Mouse (Mus musculus) forebrain, embryonic 16.5 days (tissue): ENCODE measurements around the gene Etfa. TPM values are rescaled to one million over a fixed set of nuclear protein-coding genes. Genes with fewer than 3 reads are reported as not detected.

Experiments
- ATAC-seq: fragments of 200-750 bp; cut with Nextera tagmentation; 2 replicates; pipeline ENCODE4 v1.8.0; 2017; ENCODE audit warnings: mild to moderate bottlenecking, moderate library complexity
- H3K27ac ChIP-seq: fragments of 300-500 bp; sonication (generic); 2 replicates; pipeline ENCODE4 v1.5.1; 2014; ENCODE audit warnings: low read length, control low read depth
- H3K27me3 ChIP-seq: fragments of 300-500 bp; sonication (generic); replicated peaks from 2 replicates; pipeline ENCODE4 v1.6.1; 2014; ENCODE audit warnings: low read length; ENCODE audit not compliant: control insufficient read depth, insufficient read depth
- H3K36me3 ChIP-seq: fragments of 300-500 bp; sonication (generic); 2 replicates; pipeline ENCODE4 v1.6.1; 2014; ENCODE audit not compliant: control insufficient read depth, insufficient read depth
- H3K4me1 ChIP-seq: fragments of 300-500 bp; sonication (generic); replicated peaks from 2 replicates; pipeline ENCODE4 v1.6.1; 2014; ENCODE audit warnings: low read length; ENCODE audit not compliant: control insufficient read depth, insufficient read depth
- H3K4me2 ChIP-seq: fragments of 300-500 bp; sonication (generic); 2 replicates; pipeline ENCODE4 v1.6.1; 2014; ENCODE audit warnings: mild to moderate bottlenecking, low read length, control low read depth
- H3K4me3 ChIP-seq: fragments of 300-500 bp; sonication (generic); replicated peaks from 2 replicates; pipeline ENCODE4 v1.5.1; 2014; ENCODE audit warnings: mild to moderate bottlenecking, low read length, control low read depth
- H3K9ac ChIP-seq: fragments of 300-500 bp; sonication (generic); replicated peaks from 2 replicates; pipeline ENCODE4 v1.6.1; 2014; ENCODE audit warnings: low read depth, low read length, control low read depth
- H3K9me3 ChIP-seq: fragments of 300-500 bp; sonication (generic); 2 replicates; pipeline ENCODE4 v1.6.1; 2016; ENCODE audit warnings: low read length; ENCODE audit not compliant: control insufficient read depth
- WGBS: fragments of 180-500 bp; shearing (Covaris S2); extraction: QIAGEN DNeasy Blood & Tissue Kit; methylation state at CpG from one replicate; pipeline ENCODE4 v1.1.7; 2014; 5-methylcytosine and 5-hydroxymethylcytosine counted together
- polyA plus RNA-seq: library from polyadenylated mRNA; unstranded; fragments of >200 nt; fragmentation: Nextera tagmentation; extraction: Ambion mirVana; gene quantifications from 2 replicates; pipeline ENCODE4 v1.2.1, GENCODE M21; 2015

Gene Etfa
- polyA plus RNA-seq, 1 experiment from 2014 or later, result 87.3 TPM

- Histone ChIP-seq H3K4me3 (no peak overlapping the region), H3K4me1 (peaks cover 43% of the 10 kb centered on the region), H3K9me3 (no peaks in the 10 kb centered on the region), H3K4me2 (peak overlapping the region; percentile 31), H3K36me3 (no peaks in the 10 kb centered on the region), H3K27ac (no peak overlapping the region), H3K9ac (no peak overlapping the region), H3K27me3 (peaks cover 60% of the 10 kb centered on the region)
- under 1% methylated on average over 46 of the region's 46 CpGs for WGBS
- ATAC-seq, result no peak
Measured at GRCm38 (mm10) chr9:55543703-55544401, 31.8 kb upstream of the Etfa start.

- peaks cover 60% of the 10 kb centered on the region for H3K27me3 ChIP-seq
- no peak overlapping the region for H3K4me3 ChIP-seq
- H3K4me2 ChIP-seq, result no peak overlapping the region
- H3K4me1 ChIP-seq, result peaks cover 43% of the 10 kb centered on the region
- 6% methylated on average over 8 of the region's 8 CpGs for WGBS
- H3K9me3 ChIP-seq, result no peaks in the 10 kb centered on the region
- no peak overlapping the region for H3K27ac ChIP-seq
- H3K9ac ChIP-seq, result no peak overlapping the region
- H3K36me3 ChIP-seq, result no peaks in the 10 kb centered on the region
- no peak for ATAC-seq
Measured at GRCm38 (mm10) chr9:55543336-55543702, 31.3 kb upstream of the Etfa start.

GRCm38 (mm10) chr9:55542366-55543325 lies 30.6 kb upstream of the Etfa start:
- peaks cover 59% of the 10 kb centered on the region for H3K27me3 ChIP-seq
- no peaks in the 10 kb centered on the region for H3K9me3 ChIP-seq
- H3K4me2 ChIP-seq, result peak overlapping the region; percentile 80
- H3K9ac ChIP-seq, result 0 out of 2 replicates have a peak overlapping the region, but pooled peaks have one; percentile 1
- peak overlapping the region; percentile 14; the same call in 1 of the 2 replicates for H3K4me3 ChIP-seq
- no peak overlapping the region for H3K27ac ChIP-seq
- no peak for ATAC-seq
- peaks cover 43% of the 10 kb centered on the region for H3K4me1 ChIP-seq
- 2% methylated on average over 59 of the region's 59 CpGs for WGBS
- no peaks in the 10 kb centered on the region for H3K36me3 ChIP-seq

GRCm38 (mm10) chr9:55541681-55542365 lies 29.8 kb upstream of the Etfa start:
- Histone ChIP-seq H3K4me2 (peak overlapping the region; percentile 80), H3K27me3 (peaks cover 63% of the 10 kb centered on the region)
- under 1% methylated on average over 59 of the region's 59 CpGs for WGBS

GRCm38 (mm10) chr9:55540888-55541287 lies 28.8 kb upstream of the Etfa start:
- Histone ChIP-seq H3K4me3 (peak overlapping the region; percentile 51), H3K27ac (no peak overlapping the region), H3K9me3 (no peaks in the 10 kb centered on the region), H3K27me3 (peaks cover 59% of the 10 kb centered on the region), H3K4me2 (peak overlapping the region; percentile 80), H3K4me1 (peaks cover 36% of the 10 kb centered on the region), H3K9ac (peak overlapping the region; percentile 48), H3K36me3 (no peaks in the 10 kb centered on the region)
- peak; percentile 99 for ATAC-seq
- WGBS, result 0% methylated on average over 28 of the region's 28 CpGs

More at GRCm38 (mm10) chr9:55541681-55542365, 29.8 kb upstream of the Etfa start:
- H3K9ac ChIP-seq, result no peak overlapping the region
- H3K4me1 ChIP-seq, result peaks cover 43% of the 10 kb centered on the region
- no peaks in the 10 kb centered on the region for H3K9me3 ChIP-seq
- no peak overlapping the region for H3K27ac ChIP-seq
- no peaks in the 10 kb centered on the region for H3K36me3 ChIP-seq
- no peak for ATAC-seq
- peak overlapping the region; percentile 14 for H3K4me3 ChIP-seq

GRCm38 (mm10) chr9:55540391-55540770 lies 28.3 kb upstream of the Etfa start:
- H3K4me2 ChIP-seq, result peak overlapping the region; percentile 80
- WGBS, result 0% methylated on average over 12 of the region's 12 CpGs
- H3K27me3 ChIP-seq, result peaks cover 56% of the 10 kb centered on the region
- H3K4me1 ChIP-seq, result peaks cover 32% of the 10 kb centered on the region
- peak overlapping the region; percentile 48 for H3K9ac ChIP-seq
- no peaks in the 10 kb centered on the region for H3K36me3 ChIP-seq
- H3K4me3 ChIP-seq, result peak overlapping the region; percentile 51
- no peaks in the 10 kb centered on the region for H3K9me3 ChIP-seq
- H3K27ac ChIP-seq, result no peak overlapping the region
- no peak for ATAC-seq

GRCm38 (mm10) chr9:55539661-55540390 lies 27.8 kb upstream of the Etfa start:
- 3% methylated on average over 31 of the region's 31 CpGs for WGBS

GRCm38 (mm10) chr9:55539006-55539405 lies 27.0 kb upstream of the Etfa start:
- H3K4me3 ChIP-seq, result no peak overlapping the region
- no peak overlapping the region for H3K4me2 ChIP-seq
- ATAC-seq, result no peak
- H3K27me3 ChIP-seq, result peaks cover 52% of the 10 kb centered on the region
- WGBS, result 4% methylated on average over 1 of the region's 1 CpGs
- H3K9ac ChIP-seq, result no peak overlapping the region
- H3K9me3 ChIP-seq, result no peaks in the 10 kb centered on the region
- H3K4me1 ChIP-seq, result peaks cover 24% of the 10 kb centered on the region
- H3K27ac ChIP-seq, result no peak overlapping the region
- no peaks in the 10 kb centered on the region for H3K36me3 ChIP-seq

More at GRCm38 (mm10) chr9:55539661-55540390, 27.8 kb upstream of the Etfa start:
- H3K4me1 ChIP-seq, result peaks cover 28% of the 10 kb centered on the region
- ATAC-seq, result no peak
- H3K4me2 ChIP-seq, result peak overlapping the region; percentile 80
- no peak overlapping the region; the same call in 1 of the 2 replicates for H3K9ac ChIP-seq
- H3K27ac ChIP-seq, result no peak overlapping the region
- H3K27me3 ChIP-seq, result peaks cover 52% of the 10 kb centered on the region
- H3K4me3 ChIP-seq, result peak overlapping the region; percentile 51
- no peaks in the 10 kb centered on the region for H3K36me3 ChIP-seq
- no peaks in the 10 kb centered on the region for H3K9me3 ChIP-seq
